10 mouse cellular contexts compared by ENCODE assay signal in genomic region chr1:93100243-93100575, GRCm38 (mm10). TPM values are rescaled to one million over a fixed set of nuclear protein-coding genes. Genes with fewer than 3 reads are reported as not detected.
A peak's percentile ranks its signal among the peaks of the same experiment; 100 is the strongest.
DNase-seq lines count a peak whose midpoint lies in the region; ATAC-seq and TF ChIP-seq lines count a peak whose summit lies in the region.
"Had no signal": no experiment of that assay in that cellular context is flagged by ENCODE, and none has a peak within 500 bp of the region (broad histone marks: within the 10 kb centered on the region; RNA-seq: fewer than 3 reads in every experiment).

No protein-coding gene starts in this region.

- 6% methylated on average over 18 of the region's 18 CpGs for WGBS in heart, adult 2 months
- 2% methylated on average over 18 of the region's 18 CpGs for WGBS in embryonic facial prominence, embryonic 15.5 days
- 3% methylated on average over 18 of the region's 18 CpGs for WGBS in intestine, embryonic 16.5 days
- 2% methylated on average over 18 of the region's 18 CpGs for WGBS in midbrain, embryonic 14.5 days

- no peaks in the 10 kb centered on the region for H3K79me2 ChIP-seq in heart, adult 2 months (replicated peaks; ENCODE audit: control insufficient read depth, insufficient read depth, low read length)

- H3K4me1 ChIP-seq in heart, adult 2 months (ENCODE audit: control insufficient read depth, insufficient read depth, low read length) = no peaks in the 10 kb centered on the region
- no peaks in the 10 kb centered on the region for H3K4me1 ChIP-seq in ES-Bruce4 (ENCODE audit: control insufficient read depth, insufficient read depth, low read length)
- H3K4me1 ChIP-seq in embryonic facial prominence, embryonic 15.5 days = peaks cover 22% of the 10 kb centered on the region
- peaks cover 8% of the 10 kb centered on the region for H3K4me1 ChIP-seq in intestine, embryonic 16.5 days (ENCODE audit: control insufficient read depth, insufficient read depth, low read length)
- H3K4me1 ChIP-seq in midbrain, embryonic 14.5 days (ENCODE audit: control insufficient read depth, insufficient read depth, low read length) = peaks cover 17% of the 10 kb centered on the region

- peaks cover 9% of the 10 kb centered on the region for H3K27me3 ChIP-seq in heart, adult 2 months (ENCODE audit: control insufficient read depth, insufficient read depth, low read length)
- peaks cover 7% of the 10 kb centered on the region for H3K27me3 ChIP-seq in ES-Bruce4 (ENCODE audit: control insufficient read depth, insufficient read depth, low read length, poor library complexity, severe bottlenecking)
- H3K27me3 ChIP-seq in embryonic facial prominence, embryonic 15.5 days = peaks cover 37% of the 10 kb centered on the region
- H3K27me3 ChIP-seq in intestine, embryonic 16.5 days (replicated peaks; ENCODE audit: control insufficient read depth, insufficient read depth, low read length) = peaks cover 42% of the 10 kb centered on the region
- no peaks in the 10 kb centered on the region; the same call in 1 of the 2 replicates for H3K27me3 ChIP-seq in midbrain, embryonic 14.5 days (ENCODE audit: control insufficient read depth, insufficient read depth, low read length)

- TF ChIP-seq CTCF in heart, adult 2 months (IDR thresholded peaks at IDR 0.05) = no peak
- TF ChIP-seq CTCF in ES-Bruce4 (IDR thresholded peaks at IDR 0.05; ENCODE audit: low read depth, low read length) = no peak

- H3K36me3 ChIP-seq in heart, adult 2 months (ENCODE audit: control insufficient read depth, insufficient read depth, low read length) = no peaks in the 10 kb centered on the region
- H3K36me3 ChIP-seq in ES-Bruce4 (ENCODE audit: control insufficient read depth, insufficient read depth, low read length, poor library complexity, severe bottlenecking) = no peaks in the 10 kb centered on the region
- H3K36me3 ChIP-seq in embryonic facial prominence, embryonic 15.5 days = no peaks in the 10 kb centered on the region
- no peaks in the 10 kb centered on the region for H3K36me3 ChIP-seq in intestine, embryonic 16.5 days (ENCODE audit: control insufficient read depth, insufficient read depth, low read length)
- peaks cover 8% of the 10 kb centered on the region; the same call in 1 of the 2 replicates for H3K36me3 ChIP-seq in midbrain, embryonic 14.5 days (ENCODE audit: control insufficient read depth, insufficient read depth, low read length)
- H3K36me3 ChIP-seq: G1E had no signal

- TF ChIP-seq EP300 in heart, adult 2 months (IDR thresholded peaks at IDR 0.05; ENCODE audit: insufficient read depth, low read depth, low read length) = no peak
- TF ChIP-seq EP300 in ES-Bruce4 (IDR thresholded peaks at IDR 0.05; ENCODE audit: insufficient read depth, low read depth, low read length) = no peak

- DNase-seq in heart, adult 2 months = no peak
- DNase-seq in heart, adult 8-10 months (ENCODE audit: low spot score) = no peak
- DNase-seq in midbrain, embryonic 14.5 days = no peak
- DNase-seq in Muller cell, postnatal 12 days (ENCODE audit: inconsistent ontology term) = no peak
- DNase-seq in spleen, adult 12 weeks (ENCODE audit: low spot score) = no peak

- TF ChIP-seq POLR2A in heart, adult 2 months (IDR thresholded peaks at IDR 0.05; ENCODE audit: insufficient read depth, low read depth, low read length) = no peak
- TF ChIP-seq POLR2A in ES-Bruce4 (IDR thresholded peaks at IDR 0.05; ENCODE audit: insufficient read depth, low read length) = no peak

- intact Hi-C loops in heart, adult 2 months (cut with DNase I) = no loop called here

- no peak overlapping the region for H3K27ac ChIP-seq in heart, adult 2 months
- no peak overlapping the region for H3K27ac ChIP-seq in ES-Bruce4 (ENCODE audit: insufficient read depth, low read length)
- no peak overlapping the region for H3K27ac ChIP-seq in embryonic facial prominence, embryonic 15.5 days (replicated peaks)
- no peak overlapping the region for H3K27ac ChIP-seq in intestine, embryonic 16.5 days (ENCODE audit: low read length)
- peak overlapping the region; percentile 91 for H3K27ac ChIP-seq in midbrain, embryonic 14.5 days (replicated peaks; ENCODE audit: low read depth, low read length)

- peak overlapping the region; percentile 98 for H3K4me2 ChIP-seq in embryonic facial prominence, embryonic 15.5 days (replicated peaks)
- peak overlapping the region; percentile 91 for H3K4me2 ChIP-seq in intestine, embryonic 16.5 days (ENCODE audit: low read depth, low read length)
- H3K4me2 ChIP-seq in midbrain, embryonic 14.5 days (ENCODE audit: low read length) = peak overlapping the region; percentile 93

- H3K9me3 ChIP-seq in ES-Bruce4 (replicated peaks; ENCODE audit: control insufficient read depth, insufficient read depth, low read length, poor library complexity, severe bottlenecking) = no peaks in the 10 kb centered on the region
- no peaks in the 10 kb centered on the region for H3K9me3 ChIP-seq in embryonic facial prominence, embryonic 15.5 days (replicated peaks)
- no peaks in the 10 kb centered on the region for H3K9me3 ChIP-seq in intestine, embryonic 16.5 days (ENCODE audit: control insufficient read depth, low read length)
- no peaks in the 10 kb centered on the region for H3K9me3 ChIP-seq in midbrain, embryonic 14.5 days (ENCODE audit: control insufficient read depth, low read length)
- H3K9me3 ChIP-seq: G1E had no signal

- H3K9ac ChIP-seq in heart, adult 2 months (ENCODE audit: low read depth, low read length) = peak overlapping the region; percentile 46
- H3K9ac ChIP-seq in ES-Bruce4 (ENCODE audit: low read depth, poor library complexity, severe bottlenecking) = peak overlapping the region; percentile 33
- H3K9ac ChIP-seq in embryonic facial prominence, embryonic 15.5 days = peak overlapping the region; percentile 35; the same call in 1 of the 2 replicates
- peak overlapping the region; percentile 62 for H3K9ac ChIP-seq in intestine, embryonic 16.5 days (ENCODE audit: low read depth, low read length)
- H3K9ac ChIP-seq in midbrain, embryonic 14.5 days (replicated peaks; ENCODE audit: low read length) = peak overlapping the region; percentile 92

- peak overlapping the region; percentile 50 for H3K4me3 ChIP-seq in heart, adult 2 months
- H3K4me3 ChIP-seq in ES-Bruce4 (ENCODE audit: low read depth, low read length) = peak overlapping the region; percentile 68
- H3K4me3 ChIP-seq in embryonic facial prominence, embryonic 15.5 days (replicated peaks) = peak overlapping the region; percentile 55
- H3K4me3 ChIP-seq in intestine, embryonic 16.5 days (ENCODE audit: low read length) = peak overlapping the region; percentile 55
- H3K4me3 ChIP-seq in midbrain, embryonic 14.5 days (replicated peaks; ENCODE audit: low read depth, low read length) = peak overlapping the region; percentile 86
- H3K4me3 ChIP-seq: erythroblast, embryonic 14.5 days had no signal

- ATAC-seq in embryonic facial prominence, embryonic 15.5 days (ENCODE audit: insufficient number of reproducible peaks, low FRiP score, low TSS enrichment, low read depth) = no peak
- no peak; the same call in 1 of the 2 replicates for ATAC-seq in intestine, embryonic 16.5 days
- peak; percentile 22; the same call in 1 of the 2 replicates for ATAC-seq in midbrain, embryonic 14.5 days (ENCODE audit: low FRiP score, low TSS enrichment)

RNA-seq across cellular contexts. Expression of gene Kif1a, which starts 1.5 kb away (rescaled TPM):
- 1 to 10 TPM; 1.2 to 2.0 TPM for total RNA-seq in heart, adult 2 months (2021)
- polyA plus RNA-seq in heart, adult 2 months (2012; rRNA removed) = 1.4 and 1.8 TPM in 2 replicates
- 1 to 10 TPM; 1.1 to 2.2 (median 1.3) TPM for total RNA-seq in heart, adult 8-10 months (2022)
- polyA plus RNA-seq in ES-Bruce4 (2011; ENCODE audit: insufficient read depth, insufficient read length, low read depth, missing spikeins) = 95.0 and 97.1 TPM in 2 replicates
- 26.8 and 32.7 TPM in 2 replicates for polyA plus RNA-seq in embryonic facial prominence, embryonic 15.5 days (2015; fragmentation: Nextera tagmentation; extraction: Ambion mirVana)
- 14.0 and 16.0 TPM in 2 replicates for polyA plus RNA-seq in intestine, embryonic 16.5 days (2015; fragmentation: Nextera tagmentation; extraction: Ambion mirVana)
- polyA plus RNA-seq in midbrain, embryonic 14.5 days (2014; fragmentation: Nextera tagmentation; extraction: Ambion mirVana) = 228 and 350 TPM in 2 replicates

RNA-seq across cellular contexts. Expression of gene Agxt, which starts 34.8 kb away (rescaled TPM):
- total RNA-seq in heart, adult 2 months (2021) = not detected
- 0.23 TPM in 1 of 2 replicates, not detected in the other for polyA plus RNA-seq in heart, adult 2 months (2012; rRNA removed)
- total RNA-seq in heart, adult 8-10 months (2022) = not detected
- not detected in 2 replicates for polyA plus RNA-seq in ES-Bruce4 (2011; ENCODE audit: insufficient read depth, insufficient read length, low read depth, missing spikeins)
- 0.11 TPM in 1 of 2 replicates, not detected in the other for polyA plus RNA-seq in embryonic facial prominence, embryonic 15.5 days (2015; fragmentation: Nextera tagmentation; extraction: Ambion mirVana)
- polyA plus RNA-seq in intestine, embryonic 16.5 days (2015; fragmentation: Nextera tagmentation; extraction: Ambion mirVana) = 0.73 and 1.1 TPM in 2 replicates
- not detected in 2 replicates for polyA plus RNA-seq in midbrain, embryonic 14.5 days (2014; fragmentation: Nextera tagmentation; extraction: Ambion mirVana)
- total RNA-seq: G1E had no signal
- polyA plus RNA-seq: G1E had no signal

Comparison
In these comparisons a context has a peak if more than half of its experiments do, and no peak if none do; other contexts are left out.
1. H3K9ac ChIP-seq: peak in every context shown above with its lines; median percentile 92 in midbrain, embryonic 14.5 days; 62 in intestine, embryonic 16.5 days; 46 in heart, adult 2 months; 35 in embryonic facial prominence, embryonic 15.5 days; 33 in ES-Bruce4.